Mouse (Mus musculus): Measurements from ENCODE around the gene Wdsub1.

The Wdsub1 gene

GRCm38 (mm10) chr2:59805595-59805994 is 76.8 kb downstream of the Wdsub1 start:
- DNase-seq (ENCODE audit: low spot score), result no peak

- DNase-seq (ENCODE audit: low spot score), result no peak
These were observed 79.5 kb downstream of the Wdsub1 start for GRCm38 (mm10) chr2:59802722-59803387.
